Comparison of ENCODE assay signal across 8 mouse cellular contexts in the genomic region with DNA sequence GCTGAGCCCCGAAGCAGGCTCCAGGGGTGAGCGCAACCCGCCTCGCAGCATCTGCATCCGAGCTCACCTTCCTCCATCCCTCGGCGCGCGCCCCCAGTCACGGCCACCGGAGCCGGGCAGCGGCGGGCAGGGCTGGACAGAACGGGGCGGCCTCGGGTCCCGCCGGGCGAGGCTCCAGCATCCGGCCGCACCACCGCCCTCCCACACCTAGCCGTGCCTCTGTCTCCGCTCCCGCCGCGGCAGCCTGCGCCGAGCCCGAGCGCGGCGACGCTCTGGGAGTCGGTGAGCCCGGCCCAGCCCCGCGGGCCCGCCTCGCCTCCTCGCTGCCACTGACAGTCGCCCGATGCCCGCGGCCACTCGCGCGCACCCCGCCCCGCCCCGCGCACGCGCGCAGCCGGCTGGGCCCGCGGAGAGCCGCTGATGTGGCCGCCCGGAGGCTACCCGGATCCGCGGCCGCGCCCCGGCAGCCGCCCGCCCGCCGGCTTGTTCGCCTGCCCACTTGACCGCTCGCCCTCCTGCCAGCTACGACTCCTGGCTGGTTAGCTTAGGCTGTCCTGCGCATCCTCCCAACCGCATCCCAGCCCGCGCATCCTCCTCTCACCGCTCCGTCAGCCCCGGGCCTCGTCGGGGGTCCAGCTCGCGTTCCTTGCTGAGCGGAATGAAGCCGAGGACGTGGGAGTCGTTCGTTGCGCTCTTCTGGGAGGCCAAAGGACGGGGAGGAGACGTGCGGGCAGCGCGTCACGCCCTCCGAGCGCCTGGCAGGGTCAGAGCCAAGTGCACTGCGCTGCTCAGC. TPM values are rescaled to one million over a fixed set of nuclear protein-coding genes. Genes with fewer than 3 reads are reported as not detected.
DNase-seq lines count a peak whose midpoint lies in the region; ATAC-seq and TF ChIP-seq lines count a peak whose summit lies in the region.

A gene (minus strand): TSS at position 724 of the 793 bp plus-strand sequence.

- peak within 1 kb of the TSS; percentile 67 for H3K4me3 ChIP-seq in embryonic facial prominence, embryonic 14.5 days (ENCODE audit: low read depth, low read length)
- peak within 1 kb of the TSS; percentile 67 for H3K4me3 ChIP-seq in limb, embryonic 14.5 days (replicated peaks; ENCODE audit: low read length)
- peak within 1 kb of the TSS; percentile 83 for H3K4me3 ChIP-seq in midbrain, embryonic 16.5 days (ENCODE audit: low read depth, low read length)
- H3K4me3 ChIP-seq in spleen, adult 2 months (ENCODE audit: extremely low read depth, insufficient read depth, insufficient read length): peak within 1 kb of the TSS; percentile 83

- H3K27ac ChIP-seq in embryonic facial prominence, embryonic 14.5 days (replicated peaks; ENCODE audit: low read depth, low read length): no peak within 1 kb of the TSS; the same call in 1 of the 2 replicates
- peak within 1 kb of the TSS; percentile 8; the same call in 1 of the 2 replicates for H3K27ac ChIP-seq in limb, embryonic 14.5 days (replicated peaks; ENCODE audit: low read depth, low read length)
- H3K27ac ChIP-seq in midbrain, embryonic 16.5 days (ENCODE audit: low read length): peak within 1 kb of the TSS; percentile 91
- H3K27ac ChIP-seq in spleen, adult 2 months (ENCODE audit: insufficient read depth, low read length): peak within 1 kb of the TSS; percentile 63

- peak; percentile 83 for ATAC-seq in embryonic facial prominence, embryonic 14.5 days (ENCODE audit: low read depth)
- ATAC-seq in limb, embryonic 14.5 days (ENCODE audit: low FRiP score, low read depth): peak; percentile 64
- ATAC-seq in midbrain, embryonic 16.5 days: peak; percentile 94

- TF ChIP-seq CTCF in spleen, adult 2 months (IDR thresholded peaks at IDR 0.05; ENCODE audit: extremely low read depth, insufficient read depth, insufficient read length, insufficient replicate concordance): no peak

- H3K27me3 ChIP-seq in embryonic facial prominence, embryonic 14.5 days (replicated peaks; ENCODE audit: control insufficient read depth, insufficient read depth, low read length): peaks cover 42% of the 10 kb centered on the region
- H3K27me3 ChIP-seq in limb, embryonic 14.5 days (ENCODE audit: control insufficient read depth, insufficient read depth, low read length): peaks cover 35% of the 10 kb centered on the region
- H3K27me3 ChIP-seq in midbrain, embryonic 16.5 days (ENCODE audit: control insufficient read depth, insufficient read depth, low read depth, low read length): no peaks in the 10 kb centered on the region
- peaks cover 5% of the 10 kb centered on the region for H3K27me3 ChIP-seq in spleen, adult 2 months (ENCODE audit: control insufficient read depth, insufficient read depth, low read length)

- H3K4me1 ChIP-seq in embryonic facial prominence, embryonic 14.5 days (ENCODE audit: control insufficient read depth, insufficient read depth, low read length): no peaks in the 10 kb centered on the region
- no peaks in the 10 kb centered on the region for H3K4me1 ChIP-seq in limb, embryonic 14.5 days (ENCODE audit: control insufficient read depth, insufficient read depth, low read length)
- no peaks in the 10 kb centered on the region for H3K4me1 ChIP-seq in midbrain, embryonic 16.5 days (ENCODE audit: control insufficient read depth, insufficient read depth, low read length)
- peaks cover 11% of the 10 kb centered on the region for H3K4me1 ChIP-seq in spleen, adult 2 months (ENCODE audit: control insufficient read depth, insufficient read depth, insufficient read length)

- H3K4me2 ChIP-seq in embryonic facial prominence, embryonic 14.5 days (ENCODE audit: low read depth, low read length): peak within 1 kb of the TSS; percentile 97
- H3K4me2 ChIP-seq in limb, embryonic 14.5 days (replicated peaks; ENCODE audit: low read depth, low read length, severe bottlenecking): peak within 1 kb of the TSS; percentile 95
- H3K4me2 ChIP-seq in midbrain, embryonic 16.5 days (ENCODE audit: low read length): peak within 1 kb of the TSS; percentile 78

- peak; percentile 88 for DNase-seq in A20 (ENCODE audit: low read depth, low spot score)
- DNase-seq in adrenal gland, postnatal 36 days: peak; percentile 89 to 91
- peak; percentile 44 for DNase-seq in embryonic facial prominence, embryonic 14.5 days (ENCODE audit: low spot score)
- peak; percentile 68 to 71 for DNase-seq in heart, adult 9 months (ENCODE audit: low spot score in 2 of 2)
- peak; percentile 49 to 60 for DNase-seq in kidney, adult 8-10 months
- DNase-seq in limb, embryonic 14.5 days (ENCODE audit: low spot score): peak; percentile 20
- peak in 1 of 2 experiments; percentile 65 for DNase-seq in spleen, adult 2 months (ENCODE audit: low read depth in 1 of 2, low spot score in 2 of 2)

- WGBS in embryonic facial prominence, embryonic 14.5 days: under 1% methylated on average over 43 of the region's 102 CpGs
- 4% methylated on average over 64 of the region's 102 CpGs for whole genome bisulfite sequencing in limb, embryonic 14.5 days
- WGBS in midbrain, embryonic 16.5 days: under 1% methylated on average over 89 of the region's 102 CpGs
- WGBS in spleen, adult 2 months: 1% methylated on average over 84 of the region's 102 CpGs

- no peaks in the 10 kb centered on the region for H3K9me3 ChIP-seq in embryonic facial prominence, embryonic 14.5 days (ENCODE audit: control insufficient read depth, low read length)
- H3K9me3 ChIP-seq in limb, embryonic 14.5 days (ENCODE audit: control insufficient read depth, low read length): no peaks in the 10 kb centered on the region
- H3K9me3 ChIP-seq in midbrain, embryonic 16.5 days (replicated peaks; ENCODE audit: control insufficient read depth, low read length, poor library complexity, severe bottlenecking): no peaks in the 10 kb centered on the region

- H3K36me3 ChIP-seq in embryonic facial prominence, embryonic 14.5 days (ENCODE audit: control insufficient read depth, insufficient read depth, low read length): no peaks in the 10 kb centered on the region
- no peaks in the 10 kb centered on the region for H3K36me3 ChIP-seq in limb, embryonic 14.5 days (ENCODE audit: control insufficient read depth, insufficient read depth, low read length)
- H3K36me3 ChIP-seq in midbrain, embryonic 16.5 days (ENCODE audit: control insufficient read depth, insufficient read depth, low read length): no peaks in the 10 kb centered on the region
- no peaks in the 10 kb centered on the region for H3K36me3 ChIP-seq in spleen, adult 2 months (ENCODE audit: control insufficient read depth, insufficient read depth, low read length)

- H3K9ac ChIP-seq in embryonic facial prominence, embryonic 14.5 days (ENCODE audit: low read depth, low read length): peak within 1 kb of the TSS; percentile 71
- peak within 1 kb of the TSS; percentile 71 for H3K9ac ChIP-seq in limb, embryonic 14.5 days (ENCODE audit: low read depth, low read length, severe bottlenecking)
- H3K9ac ChIP-seq in midbrain, embryonic 16.5 days (ENCODE audit: low read depth, low read length): peak within 1 kb of the TSS; percentile 93

- TF ChIP-seq POLR2A in limb, embryonic 14.5 days (IDR thresholded peaks at IDR 0.05; ENCODE audit: borderline replicate concordance, extremely low read depth, insufficient read depth, insufficient read length): 0 out of 2 replicates have a peak, but pooled peaks have one; percentile 39
- no peak for TF ChIP-seq POLR2A in spleen, adult 2 months (IDR thresholded peaks at IDR 0.05; ENCODE audit: low read depth, low read length)

RNA-seq across cellular contexts. Expression of the gene that starts here (rescaled TPM):
- 10 to 100 TPM in 1 of 2 experiments, 1 to 10 TPM in 1; 7.5 to 11.9 TPM for total RNA-seq in adrenal gland, postnatal 36 days (2021)
- 3.9 and 4.9 TPM in 2 replicates for polyA plus RNA-seq in embryonic facial prominence, embryonic 14.5 days (2014; fragmentation: Nextera tagmentation; extraction: Ambion mirVana)
- 2.0 and 2.3 TPM in 2 replicates for polyA plus RNA-seq in limb, embryonic 14.5 days (2012; rRNA removed)
- 1.7 and 1.9 TPM in 2 replicates for polyA plus RNA-seq in limb, embryonic 14.5 days (2014; fragmentation: Nextera tagmentation; extraction: Ambion mirVana)
- polyA plus RNA-seq in midbrain, embryonic 16.5 days (2015; fragmentation: Nextera tagmentation; extraction: Ambion mirVana): 10.9 and 11.6 TPM in 2 replicates
- polyA plus RNA-seq in spleen, adult 2 months (2012; rRNA removed): 1.7 and 2.3 TPM in 2 replicates
